Mouse (Mus musculus) thymus, postnatal 4 days (tissue): ENCODE results near the gene Timp3.

Experiments used
- DNase-seq: peaks from one replicate; pipeline ENCODE4 v3.0.0; 2021

Gene Timp3

DNA sequence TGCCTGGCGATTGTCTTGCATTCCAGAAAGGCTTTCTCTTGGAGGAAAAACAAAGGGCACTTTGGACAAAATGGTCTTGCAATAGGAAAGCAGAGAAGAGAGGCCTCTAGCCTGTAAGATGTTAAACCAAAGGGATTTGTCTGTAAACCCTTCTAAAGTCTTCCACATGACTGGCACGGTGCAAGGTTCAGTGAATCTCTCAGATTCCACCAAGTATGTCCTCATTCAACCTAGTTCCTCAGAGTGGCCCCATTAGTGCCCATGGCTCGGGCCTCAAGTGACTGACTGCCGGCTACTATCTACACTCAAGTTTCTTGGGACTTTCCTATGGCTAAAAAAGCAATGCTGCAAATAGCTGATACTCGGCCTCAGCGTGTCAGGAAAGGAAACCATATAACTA lies 1.8 kb upstream of the Timp3 start:
- no peak for DNase-seq

DNA sequence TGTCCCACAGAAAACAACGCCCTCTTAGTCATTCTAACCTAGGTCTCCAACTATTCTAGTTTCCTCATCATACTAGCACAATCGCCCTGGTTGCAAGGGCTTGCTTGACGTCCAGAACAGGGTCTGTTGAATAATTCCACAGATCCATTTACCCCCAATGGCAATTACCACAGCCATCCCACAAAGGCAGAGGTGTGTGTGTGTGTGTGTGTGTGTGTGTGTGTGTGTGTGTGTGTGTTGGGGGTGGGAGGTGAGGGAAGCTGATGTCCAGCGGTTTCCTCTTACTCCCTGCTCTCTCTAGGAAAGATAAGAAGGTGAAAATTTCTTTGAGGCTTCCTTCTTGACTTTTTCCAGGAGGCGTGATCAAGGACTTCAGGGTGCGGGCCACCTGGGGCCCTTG lies 377 bp upstream of the Timp3 start:
- no peak for DNase-seq

DNA sequence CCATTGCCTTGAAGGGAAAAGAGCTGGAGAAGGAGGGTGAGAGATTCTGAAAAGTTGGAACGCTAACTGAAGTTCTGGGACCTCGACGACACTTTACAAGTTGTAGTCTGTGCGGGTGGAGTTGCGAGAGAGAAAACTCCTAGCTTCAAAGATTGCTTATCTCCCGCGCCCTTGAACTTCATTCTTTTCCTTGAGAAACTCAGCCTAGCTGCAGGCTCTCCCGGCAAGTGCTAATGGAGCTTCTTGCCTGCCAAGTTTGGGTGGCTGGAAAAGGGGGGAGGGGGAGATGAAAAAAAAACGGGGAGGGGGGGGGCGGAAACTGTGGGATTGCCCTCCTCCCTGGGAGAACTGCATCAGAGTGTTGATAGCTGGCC lies 932 bp downstream of the Timp3 start:
- no peak for DNase-seq

DNA sequence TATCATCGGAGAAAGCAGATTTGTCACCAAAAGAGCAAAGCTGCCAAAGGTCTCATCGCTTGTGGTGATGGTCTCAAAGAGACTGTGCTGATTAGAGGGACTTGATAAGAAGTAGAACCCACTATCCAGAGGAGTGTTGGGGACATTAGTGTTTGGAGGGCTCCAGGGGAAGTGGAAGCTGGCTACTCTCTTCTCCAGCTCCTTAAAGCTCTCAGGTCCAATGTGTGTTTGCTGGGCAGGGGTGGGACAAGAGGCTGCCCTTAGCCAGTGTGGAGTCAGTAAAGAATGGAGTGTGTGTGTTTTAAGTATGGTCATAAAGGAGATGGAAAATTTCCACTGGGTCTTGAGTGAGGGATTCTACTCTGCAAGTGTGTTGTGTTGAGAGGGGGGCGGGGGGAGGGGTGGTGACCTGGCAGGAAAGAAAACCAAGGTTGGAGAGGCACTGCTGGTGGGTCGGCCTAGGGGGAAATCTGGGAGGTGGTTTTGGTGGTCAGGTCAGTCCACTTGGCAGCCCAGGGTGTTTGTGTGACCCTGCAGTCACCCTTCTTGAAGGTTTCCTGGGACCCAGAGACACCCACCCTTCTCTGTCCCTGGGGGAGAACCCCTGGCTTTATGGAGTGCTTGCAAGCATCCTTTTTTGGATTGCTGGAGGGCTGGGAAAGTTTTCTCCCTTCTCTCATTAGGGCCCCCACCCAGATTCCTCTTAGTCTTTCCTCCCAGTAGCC lies 1.6 kb downstream of the Timp3 start:
- no peak for DNase-seq

DNA sequence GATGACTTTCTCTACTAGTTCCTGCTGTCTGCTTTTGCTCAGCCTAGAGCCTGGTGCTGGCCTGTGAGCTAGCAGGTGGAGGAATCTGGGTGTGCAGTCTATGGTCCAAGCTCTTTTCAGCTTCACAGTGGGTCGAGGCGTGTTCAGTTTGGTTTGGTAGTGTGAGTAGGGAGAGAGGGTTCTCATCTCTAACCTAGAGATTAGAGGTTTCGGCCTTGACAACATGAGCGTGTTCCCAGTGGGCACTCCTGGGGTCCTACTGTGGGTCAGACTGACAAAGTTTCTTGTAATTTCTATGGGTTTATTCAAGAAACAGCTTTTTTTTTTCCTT lies 2.1 kb downstream of the Timp3 start:
- DNase-seq, result no peak

DNA sequence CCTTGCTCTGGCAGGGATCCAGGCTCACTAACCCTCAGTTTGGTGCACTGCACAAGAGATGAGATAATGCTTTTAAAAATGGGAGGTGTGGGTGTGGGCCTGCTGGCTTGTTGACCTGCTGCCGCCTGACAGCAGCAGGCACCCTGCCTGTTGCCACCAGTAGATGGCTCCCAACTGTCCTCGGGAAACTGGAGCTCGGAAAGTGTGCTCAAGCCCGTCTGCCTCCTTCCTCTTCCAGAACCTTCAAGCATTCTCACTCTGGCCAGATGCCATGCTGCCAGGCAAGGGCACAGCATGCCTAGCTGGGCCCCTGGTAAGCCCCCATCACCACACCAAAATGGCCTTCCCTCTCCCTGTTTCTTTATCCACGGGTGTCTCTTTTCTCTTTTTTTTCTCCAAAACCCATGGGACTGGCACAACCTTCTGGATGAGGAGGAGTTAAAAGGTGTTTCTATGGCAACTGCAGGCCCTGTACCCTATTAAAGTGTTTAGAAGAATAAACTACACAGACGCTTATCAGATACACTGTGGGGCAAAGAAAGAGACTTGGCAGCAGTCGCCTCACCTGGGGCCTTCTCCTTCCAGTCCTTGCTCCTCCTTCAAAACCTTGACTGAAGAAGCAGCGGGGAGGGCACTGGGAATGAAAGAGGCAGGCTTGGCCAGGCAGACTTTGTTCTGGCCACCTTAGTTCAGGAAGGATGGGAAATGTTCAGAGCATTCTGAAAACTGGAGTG lies 2.8 kb downstream of the Timp3 start:
- peak; percentile 32 for DNase-seq

DNA sequence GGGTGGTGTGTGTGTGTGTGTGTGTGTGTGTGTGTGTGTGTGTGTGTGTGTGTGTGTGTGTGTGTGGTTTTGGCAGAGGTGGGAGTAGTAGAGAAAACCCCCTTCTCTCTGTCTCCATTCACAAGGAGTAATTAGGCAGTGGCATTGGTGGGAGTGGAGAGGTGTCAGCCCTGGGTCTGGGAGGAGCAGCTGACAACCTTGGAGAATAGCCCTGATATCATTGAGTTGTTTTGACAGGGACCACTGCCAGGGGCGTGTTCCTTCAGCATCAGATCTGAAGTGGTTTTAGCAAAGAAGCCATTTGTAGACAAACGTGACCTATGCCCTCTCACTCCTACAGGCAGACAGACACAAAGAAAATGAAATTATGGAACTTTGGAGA lies 3.3 kb downstream of the Timp3 start:
- no peak for DNase-seq

DNA sequence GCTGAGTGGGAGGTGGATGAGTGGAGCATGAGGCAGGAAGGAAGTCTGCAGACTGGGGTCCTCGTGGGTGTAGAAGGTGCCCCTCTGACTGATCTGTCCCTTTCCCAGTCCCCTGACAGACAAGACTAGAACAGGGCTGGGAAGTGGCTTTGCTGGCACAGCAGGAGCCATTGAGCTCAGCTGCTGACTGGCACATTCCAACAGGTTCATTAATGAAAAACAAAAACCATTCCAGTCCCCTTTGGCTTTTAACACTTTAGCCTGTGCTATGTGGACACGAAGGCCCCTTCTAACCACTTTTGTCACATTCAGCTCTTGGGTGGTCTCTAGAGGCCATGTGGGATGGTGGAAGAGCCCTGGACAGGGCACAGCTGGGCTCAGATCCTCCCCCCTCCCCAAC lies 4.4 kb downstream of the Timp3 start:
- DNase-seq, result no peak

DNA sequence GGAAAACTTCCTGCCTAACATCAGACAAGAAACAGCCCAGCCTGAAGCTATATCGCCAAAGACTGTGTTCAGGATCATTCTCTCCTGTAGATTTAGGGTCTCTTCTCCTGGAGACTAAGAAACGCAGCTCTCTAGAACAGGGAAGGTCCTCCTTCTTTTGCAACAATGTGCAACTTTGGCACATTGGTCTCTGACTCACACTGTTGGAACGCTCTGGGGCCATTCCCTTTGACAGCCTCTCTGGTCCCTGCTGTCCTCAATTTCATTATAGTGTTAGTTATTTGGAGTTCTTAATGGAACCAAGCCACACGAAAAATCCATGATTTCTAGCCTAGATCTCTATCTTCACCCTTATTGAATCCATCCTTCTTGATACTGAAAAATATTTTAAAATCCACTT lies 7.1 kb downstream of the Timp3 start:
- no peak for DNase-seq

DNA sequence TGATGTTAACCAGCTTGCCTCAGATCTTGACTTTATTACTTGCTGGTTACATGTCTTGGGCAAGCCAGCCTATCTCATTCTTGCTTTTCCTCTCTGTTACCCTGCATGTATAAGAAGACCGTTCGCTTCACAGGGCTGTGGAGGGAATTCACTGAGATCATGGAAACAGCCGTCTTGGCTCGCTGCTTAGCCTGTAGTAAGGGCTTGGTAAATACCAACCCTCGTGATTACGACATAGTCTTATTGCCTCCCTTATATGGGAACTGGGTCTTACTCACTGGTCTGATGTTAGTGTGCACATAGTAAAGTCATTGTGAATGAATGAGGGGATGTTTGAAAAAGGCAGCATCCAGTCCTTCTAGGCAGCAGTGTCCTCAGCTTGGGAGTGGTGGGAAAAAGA lies 10.4 kb downstream of the Timp3 start:
- DNase-seq, result no peak

DNA sequence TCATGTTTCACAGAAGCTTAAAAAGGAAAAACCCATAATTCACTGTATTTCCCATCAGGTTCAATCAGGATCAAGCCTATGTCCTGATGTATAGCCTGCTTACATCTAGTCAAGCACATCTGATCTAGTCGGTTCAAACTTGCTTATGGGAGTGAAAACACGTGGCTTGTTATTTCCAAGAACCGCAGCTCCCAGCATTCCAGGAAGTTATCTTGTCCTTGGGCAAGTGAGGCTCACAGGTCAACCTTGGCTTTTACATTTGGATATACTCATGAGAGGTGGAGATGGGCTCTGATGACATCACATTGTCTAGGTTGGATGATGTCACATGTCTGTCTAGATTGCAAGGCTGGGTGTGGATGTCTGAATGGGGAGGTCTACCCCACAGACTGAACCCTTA lies 12.8 kb downstream of the Timp3 start:
- DNase-seq, result no peak

DNA sequence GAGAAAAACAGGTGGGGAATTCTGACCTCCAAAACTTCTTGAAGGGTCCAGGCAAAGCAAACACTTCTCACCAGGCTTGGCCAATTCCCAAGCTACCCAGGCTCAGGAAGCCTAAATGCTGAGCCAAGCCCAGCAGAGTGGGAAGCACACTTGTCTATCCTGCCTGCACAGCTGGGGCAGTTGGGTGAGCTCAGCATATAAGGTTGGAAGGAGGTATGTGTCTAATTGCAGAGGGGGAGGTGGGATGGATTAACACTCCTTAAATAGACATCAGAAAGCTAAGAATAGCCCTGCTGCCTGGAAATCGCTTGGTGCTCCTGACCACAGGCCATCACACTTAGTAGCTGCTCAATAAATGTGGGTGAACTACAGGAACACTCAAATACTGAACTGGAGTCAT lies 13.3 kb downstream of the Timp3 start:
- DNase-seq, result no peak

DNA sequence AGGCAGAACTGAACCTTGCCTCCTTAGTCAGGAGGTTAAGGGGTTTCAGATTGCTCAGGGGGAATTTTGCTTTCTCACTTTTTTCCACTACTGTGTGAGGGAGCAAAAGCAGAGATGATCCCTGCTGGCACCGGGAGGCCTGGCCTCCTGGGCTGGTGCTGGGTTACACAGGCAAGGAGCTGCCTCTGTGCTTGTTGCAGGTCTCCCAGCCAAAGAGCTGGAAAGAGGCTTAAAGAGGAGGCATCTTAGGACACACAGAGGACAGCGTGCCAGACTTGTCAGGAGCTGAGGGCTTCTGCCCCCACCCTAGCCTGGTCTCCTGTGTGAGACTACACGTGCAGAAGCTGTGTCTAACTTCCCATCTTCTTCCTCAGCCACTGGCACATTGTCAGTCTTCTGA lies 15.3 kb downstream of the Timp3 start:
- DNase-seq, result no peak

DNA sequence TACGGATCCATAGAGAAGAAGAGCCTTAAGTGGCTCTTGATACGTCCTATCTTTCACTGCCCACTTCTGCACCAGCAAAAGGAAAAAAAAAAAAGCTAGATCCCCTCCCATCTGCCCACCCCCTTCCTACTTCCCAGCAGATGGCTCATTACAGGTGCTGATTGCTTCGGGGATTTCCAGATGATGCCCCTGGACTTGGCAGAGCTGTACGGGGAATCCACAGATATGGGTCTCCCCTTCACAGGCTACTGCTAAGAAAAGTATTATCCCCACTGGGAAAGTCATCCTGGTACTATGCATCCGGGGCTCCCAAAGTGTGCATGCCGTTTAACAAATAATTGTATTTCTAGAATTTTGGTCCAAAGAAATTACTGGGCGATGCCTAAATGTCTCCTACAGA lies 17.5 kb downstream of the Timp3 start:
- DNase-seq, result no peak

DNA sequence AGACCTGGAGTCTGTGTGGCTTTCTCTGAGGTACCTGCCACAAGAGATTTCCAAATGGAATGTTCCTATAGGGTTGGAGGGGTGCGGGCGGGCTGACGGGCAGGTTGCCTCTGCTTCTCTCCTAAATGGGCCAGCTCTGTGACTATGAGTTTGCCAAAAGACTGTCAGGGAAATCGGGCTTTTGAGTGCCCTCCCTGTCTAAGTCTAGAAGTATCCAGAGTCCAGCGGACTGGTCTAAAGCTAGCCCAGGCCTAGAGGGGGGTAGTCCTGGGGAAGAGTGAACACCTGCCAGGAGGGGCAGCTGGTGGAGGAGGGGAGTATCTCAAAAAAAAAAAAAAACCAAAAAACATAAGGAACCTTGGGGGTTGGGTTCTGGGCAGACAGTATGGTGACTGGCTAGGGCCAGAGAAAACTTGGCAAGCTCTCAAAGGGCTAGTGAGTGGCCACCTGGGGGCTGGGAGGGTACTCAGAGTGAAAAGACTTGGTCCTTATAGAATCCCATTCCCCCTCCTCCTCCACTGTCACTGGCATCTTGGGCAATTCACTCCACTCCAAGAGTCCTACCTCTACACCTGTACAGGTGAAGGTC lies 18.5 kb downstream of the Timp3 start:
- DNase-seq, result no peak

DNA sequence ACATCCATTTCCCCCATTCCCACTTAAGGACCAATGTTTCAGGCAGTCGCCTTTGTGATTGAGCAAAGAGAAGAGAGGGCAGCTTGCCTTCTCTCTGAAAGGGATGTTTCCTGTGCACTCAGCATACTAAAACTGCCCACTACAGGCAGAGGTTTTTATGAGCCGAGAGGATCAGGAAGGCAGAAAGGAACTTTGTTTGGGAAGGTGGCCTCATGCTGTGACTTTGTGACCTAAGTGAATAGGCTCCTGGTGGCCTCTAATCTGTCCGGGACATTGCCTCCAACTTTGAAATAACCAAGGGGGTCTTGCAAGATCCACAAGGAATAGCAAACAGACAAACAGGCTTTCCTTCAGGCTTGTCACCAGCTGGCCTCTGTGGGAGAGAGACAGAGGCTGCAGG lies 19.4 kb downstream of the Timp3 start:
- no peak for DNase-seq

DNA sequence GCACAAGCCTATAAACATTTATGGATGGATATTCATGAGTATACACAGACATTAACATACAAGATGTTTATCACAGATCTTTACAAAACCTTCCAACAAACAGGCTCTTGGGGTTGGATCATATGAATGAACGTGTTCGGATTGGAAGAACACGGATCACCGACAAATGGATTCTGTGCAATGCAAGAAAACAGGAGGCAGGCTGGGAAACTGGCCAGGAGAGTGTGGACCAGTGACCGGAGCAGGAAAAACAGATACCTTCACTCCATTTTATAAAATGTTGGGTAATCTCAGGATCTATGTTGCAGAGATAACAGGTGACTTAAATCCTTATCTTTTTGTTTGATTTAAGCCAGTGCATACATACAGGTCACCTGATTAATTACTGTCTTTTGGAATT lies 20.0 kb downstream of the Timp3 start:
- no peak for DNase-seq

DNA sequence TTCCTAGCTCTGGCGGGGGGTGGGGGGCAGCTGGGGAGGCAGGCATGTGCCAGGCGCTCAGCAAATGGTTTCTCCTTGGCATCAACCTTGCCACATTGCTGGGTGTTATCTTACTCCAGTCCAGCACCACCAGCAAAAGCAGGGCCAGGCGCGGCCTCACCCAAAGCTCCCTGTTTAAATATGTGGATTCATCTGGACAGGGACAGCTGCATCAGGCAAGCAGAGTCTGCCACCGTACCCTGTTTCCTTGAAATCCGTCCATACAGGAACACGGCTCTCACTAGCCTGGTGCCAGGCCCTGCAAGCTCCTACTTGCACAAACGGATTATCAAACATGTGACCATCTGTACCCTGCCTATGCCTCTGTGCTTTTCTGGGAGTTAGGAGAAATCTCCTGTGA lies 21.0 kb downstream of the Timp3 start:
- no peak for DNase-seq

DNA sequence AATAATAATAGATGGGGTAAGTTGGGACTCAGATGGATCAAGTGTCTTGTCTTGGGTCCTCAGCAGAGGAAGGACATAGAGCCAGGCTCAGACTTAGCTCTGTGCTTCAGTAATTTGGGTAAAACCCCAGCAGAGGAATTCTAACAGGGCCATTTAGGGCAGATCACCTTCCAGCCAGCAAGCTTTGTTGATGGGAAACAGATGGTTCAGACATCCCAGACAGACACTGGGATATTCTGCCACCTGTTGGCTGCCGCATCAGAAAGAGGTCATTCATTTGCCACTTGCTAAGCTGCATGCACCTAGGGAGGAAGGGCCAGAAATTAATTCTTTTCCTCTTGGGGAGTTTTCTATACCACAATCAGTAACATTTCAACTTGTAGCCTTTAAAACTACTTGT lies 21.8 kb downstream of the Timp3 start:
- DNase-seq, result no peak

DNA sequence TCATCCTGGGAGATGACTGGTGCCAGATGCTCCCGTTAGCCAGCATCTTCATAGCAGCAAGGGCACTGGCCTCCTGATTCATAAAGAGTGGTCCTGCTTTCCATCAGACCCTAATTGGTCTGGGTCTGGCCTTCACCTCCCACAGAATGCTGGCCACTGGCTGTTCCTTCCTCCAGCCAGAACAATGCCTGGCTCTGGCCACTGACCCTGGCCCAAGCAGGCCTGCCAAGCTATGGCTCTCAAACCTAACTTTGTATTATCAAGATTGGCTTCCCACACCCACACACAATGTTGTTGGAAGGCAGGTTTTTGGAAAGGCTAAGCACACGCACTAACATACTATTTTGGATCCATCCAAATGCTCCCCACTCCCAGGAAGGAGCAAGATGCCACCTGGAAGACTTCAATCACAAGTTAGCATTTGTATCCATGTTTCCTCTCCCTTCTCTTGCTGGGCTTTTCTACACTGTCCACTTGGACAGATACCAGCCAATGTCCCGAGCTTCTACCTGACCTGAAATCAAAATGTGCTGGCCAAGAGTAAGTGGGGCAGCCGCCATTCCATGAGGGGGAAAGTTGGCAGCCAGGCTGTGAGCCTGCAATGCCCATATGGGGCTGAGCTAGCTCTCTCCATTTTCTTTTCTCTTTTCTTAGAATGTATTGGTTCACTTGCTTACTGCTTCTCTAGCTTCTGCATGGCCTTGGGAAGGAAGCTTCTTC lies 23.3 kb downstream of the Timp3 start:
- no peak for DNase-seq

DNA sequence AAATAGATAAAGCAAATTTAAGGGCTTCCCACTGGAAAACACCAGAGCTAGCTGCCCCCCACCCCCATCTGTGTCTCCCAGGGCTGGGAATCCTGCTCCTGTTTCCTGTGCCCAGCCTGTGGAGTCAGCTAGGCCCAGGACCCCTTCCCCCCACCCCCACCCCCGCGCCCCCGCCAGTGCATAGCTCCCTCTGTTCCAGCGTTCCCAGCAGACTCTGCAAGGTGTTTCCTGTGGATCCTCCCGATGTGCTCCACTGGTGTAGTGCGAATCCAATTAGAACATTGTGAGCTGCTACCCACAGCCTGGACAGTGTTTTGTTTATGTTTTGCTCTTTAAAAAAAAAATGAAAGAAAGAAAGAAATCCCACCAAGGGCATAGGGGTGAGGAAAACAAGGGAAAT lies 25.1 kb downstream of the Timp3 start:
- no peak for DNase-seq

DNA sequence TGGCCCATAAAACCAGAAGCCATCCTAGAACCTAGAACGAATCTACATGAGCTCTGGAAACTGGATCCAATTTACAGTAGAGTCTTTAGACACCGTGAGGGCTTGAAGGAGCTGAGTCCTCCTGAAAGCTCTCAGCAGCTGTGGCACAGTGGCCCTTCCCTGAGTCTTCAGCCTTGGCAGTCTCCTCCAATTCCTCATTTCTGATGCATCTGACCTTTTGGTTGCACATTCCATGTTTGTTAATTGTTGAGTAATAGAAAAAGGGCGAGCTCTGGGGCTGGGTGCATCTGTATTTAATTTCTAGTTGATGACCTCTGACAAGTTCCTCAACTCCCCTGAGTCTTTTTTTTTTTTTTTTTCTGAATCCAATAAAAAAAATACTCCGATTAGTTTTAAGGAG lies 28.0 kb downstream of the Timp3 start:
- DNase-seq, result no peak

DNA sequence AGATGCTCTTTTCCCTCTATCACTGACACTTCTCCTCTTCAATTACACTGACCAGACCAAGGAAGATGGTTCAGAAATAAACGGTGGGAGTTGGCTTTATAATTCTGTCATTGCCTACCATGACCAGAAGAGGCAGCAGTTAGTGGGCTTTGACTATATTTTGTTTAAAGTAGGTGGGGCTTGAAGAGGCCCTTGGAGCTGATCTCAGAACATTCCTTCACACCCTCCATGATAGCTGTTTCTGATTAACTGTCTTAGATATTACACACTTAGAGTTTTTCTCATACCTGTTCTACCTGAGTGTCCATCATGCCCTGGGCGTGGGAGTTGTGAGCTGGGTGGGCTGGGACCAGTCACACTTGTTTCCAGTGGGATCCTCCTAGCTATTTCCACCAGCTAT lies 28.5 kb downstream of the Timp3 start:
- no peak for DNase-seq

DNA sequence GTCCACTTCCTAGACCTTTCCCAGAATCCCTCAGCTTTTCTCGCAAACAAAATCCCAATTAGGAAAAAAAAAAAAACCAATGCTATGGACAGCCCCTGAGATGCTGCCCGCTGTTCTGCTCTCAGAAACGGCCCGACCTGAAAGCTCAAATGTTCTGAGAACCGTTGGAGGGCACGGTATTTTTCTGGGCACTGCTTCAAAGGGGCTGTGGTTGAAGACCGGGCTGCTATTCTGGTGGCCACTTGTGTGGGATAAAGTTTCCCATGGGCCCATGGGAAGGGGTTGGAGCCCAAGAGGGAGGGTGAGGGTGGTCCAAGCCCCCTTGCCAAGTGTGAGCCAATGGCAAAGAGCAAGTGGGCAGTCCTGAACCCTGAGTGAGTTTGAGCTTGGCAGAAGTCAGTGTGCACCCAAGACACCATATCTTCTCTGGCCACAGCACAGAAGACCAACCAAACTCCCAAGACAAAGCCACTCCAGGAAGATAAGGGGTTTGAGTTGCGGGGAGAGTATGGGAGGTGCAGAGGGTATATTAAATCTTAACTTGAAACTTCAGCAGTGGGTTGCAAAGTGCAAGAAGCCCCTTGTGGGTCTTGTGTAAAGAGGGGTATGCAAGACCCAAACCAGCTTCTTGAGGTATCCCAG lies 29.2 kb downstream of the Timp3 start:
- no peak for DNase-seq
